Mouse (Mus musculus) megakaryocyte, embryonic 14.5 days (primary cell): Measurements from ENCODE around the gene A530084C06Rik. TPM values are rescaled to one million over a fixed set of nuclear protein-coding genes. Genes with fewer than 3 reads are reported as not detected.

Source experiments
- H3K27me3 ChIP-seq: replicated peaks from 2 replicates; pipeline ENCODE3; 2012; ENCODE audit warnings: inconsistent platforms
- H3K36me3 ChIP-seq: replicated peaks from 2 replicates; pipeline ENCODE3; 2012; ENCODE audit warnings: low read length, inconsistent platforms, mixed read lengths
- H3K4me1 ChIP-seq: 2 replicates; pipeline ENCODE4 v1.6.1; 2012; ENCODE audit warnings: inconsistent platforms
- H3K4me3 ChIP-seq: replicated peaks from 2 replicates; pipeline ENCODE3; 2012; ENCODE audit warnings: moderate library complexity, mild to moderate bottlenecking, inconsistent platforms
- H3K9me3 ChIP-seq: 2 replicates; pipeline ENCODE4 v1.6.1; 2012; ENCODE audit warnings: inconsistent platforms
- FLI1 ChIP-seq: IDR thresholded peaks from 2 replicates; pipeline ENCODE4 v1.6.1; 2012; ENCODE audit warnings: low read length, inconsistent platforms, mixed read lengths
- GATA1 ChIP-seq: IDR thresholded peaks from 3 replicates; pipeline ENCODE4 v1.6.1; 2012; ENCODE audit warnings: mixed read lengths, low read length, inconsistent platforms, borderline replicate concordance
- polyA plus RNA-seq: library from polyadenylated mRNA; stranded (reverse); fragments of >175 nt; gene quantifications from 2 replicates; pipeline ENCODE4 v1.2.3, GENCODE M21; 2012; ENCODE audit warnings: low replicate concordance; ENCODE audit not compliant: insufficient read depth

A530084C06Rik gene
- polyA plus RNA-seq, 1 experiment: 0.06 TPM

DNA sequence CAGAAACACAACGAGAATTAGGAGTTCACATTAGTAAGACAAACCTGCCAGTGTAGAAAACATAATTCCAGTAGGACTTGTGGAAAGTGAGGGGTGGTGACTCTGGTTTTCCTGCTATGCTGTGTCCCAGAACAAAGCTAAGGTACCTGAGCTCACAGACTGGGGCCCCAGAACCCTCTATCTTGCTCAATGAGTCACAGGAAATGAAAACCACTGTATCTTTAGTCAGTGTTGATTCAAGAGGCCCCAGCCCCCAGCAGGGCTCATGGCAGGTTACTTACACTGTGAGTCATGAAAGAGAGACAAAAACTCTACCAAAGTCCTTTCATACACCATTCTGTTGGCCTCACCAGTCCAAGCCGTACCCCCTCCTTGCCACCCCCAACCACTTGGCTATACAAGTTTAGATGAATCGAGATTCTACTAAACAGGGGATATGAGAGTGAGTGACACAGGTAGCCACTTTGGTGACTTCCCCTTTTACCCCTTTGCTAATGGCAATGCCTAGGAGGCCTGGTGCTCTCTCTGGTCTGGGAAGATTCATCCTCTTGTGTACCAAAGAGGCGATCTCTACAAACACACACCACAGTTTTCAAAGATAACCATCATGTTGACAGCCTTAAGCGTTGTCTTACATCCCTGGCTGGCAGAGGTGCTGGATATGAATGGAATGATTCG lies 8.6 kb upstream of the A530084C06Rik start:
- peaks cover 28% of the 10 kb centered on the region for H3K27me3 ChIP-seq
- no peak for TF ChIP-seq FLI1
- TF ChIP-seq GATA1: no peak
- no peaks in the 10 kb centered on the region for H3K36me3 ChIP-seq
- H3K4me1 ChIP-seq: no peaks in the 10 kb centered on the region
- H3K9me3 ChIP-seq: no peaks in the 10 kb centered on the region
- H3K4me3 ChIP-seq: no peak overlapping the region

GRCm38 (mm10) chr13:31567099-31567498 lies 8.0 kb upstream of the A530084C06Rik start:
- Histone ChIP-seq H3K4me3 (no peak overlapping the region), H3K9me3 (no peaks in the 10 kb centered on the region), H3K36me3 (no peaks in the 10 kb centered on the region), H3K27me3 (peaks cover 35% of the 10 kb centered on the region), H3K4me1 (no peaks in the 10 kb centered on the region)
- TF ChIP-seq GATA1: no peak
- no peak for TF ChIP-seq FLI1

DNA sequence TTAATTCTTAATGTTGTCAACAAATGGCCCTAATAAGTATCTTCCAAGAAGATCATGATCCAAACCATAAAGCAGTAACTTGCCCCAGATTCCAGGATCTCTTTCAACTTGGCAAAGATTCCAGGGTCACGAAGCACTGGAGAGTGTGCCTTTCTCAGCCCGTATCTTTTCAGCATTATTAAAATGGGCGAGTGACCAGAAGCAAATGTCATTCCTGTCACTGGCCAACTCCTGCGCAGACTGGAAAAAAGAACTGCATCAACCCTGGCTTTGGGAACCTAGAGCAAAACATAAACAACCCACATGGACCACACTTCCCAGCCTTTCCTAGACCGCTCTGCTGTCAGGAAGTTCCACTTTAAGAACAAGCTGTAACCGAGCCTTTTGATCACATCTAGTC lies 5.3 kb upstream of the A530084C06Rik start:
- no peak for TF ChIP-seq GATA1
- no peak for TF ChIP-seq FLI1
- H3K27me3 ChIP-seq: peaks cover 55% of the 10 kb centered on the region
- H3K4me1 ChIP-seq: peaks cover 6% of the 10 kb centered on the region
- no peaks in the 10 kb centered on the region for H3K36me3 ChIP-seq
- no peaks in the 10 kb centered on the region; the same call in 1 of the 2 replicates for H3K9me3 ChIP-seq
- no peak overlapping the region for H3K4me3 ChIP-seq

DNA sequence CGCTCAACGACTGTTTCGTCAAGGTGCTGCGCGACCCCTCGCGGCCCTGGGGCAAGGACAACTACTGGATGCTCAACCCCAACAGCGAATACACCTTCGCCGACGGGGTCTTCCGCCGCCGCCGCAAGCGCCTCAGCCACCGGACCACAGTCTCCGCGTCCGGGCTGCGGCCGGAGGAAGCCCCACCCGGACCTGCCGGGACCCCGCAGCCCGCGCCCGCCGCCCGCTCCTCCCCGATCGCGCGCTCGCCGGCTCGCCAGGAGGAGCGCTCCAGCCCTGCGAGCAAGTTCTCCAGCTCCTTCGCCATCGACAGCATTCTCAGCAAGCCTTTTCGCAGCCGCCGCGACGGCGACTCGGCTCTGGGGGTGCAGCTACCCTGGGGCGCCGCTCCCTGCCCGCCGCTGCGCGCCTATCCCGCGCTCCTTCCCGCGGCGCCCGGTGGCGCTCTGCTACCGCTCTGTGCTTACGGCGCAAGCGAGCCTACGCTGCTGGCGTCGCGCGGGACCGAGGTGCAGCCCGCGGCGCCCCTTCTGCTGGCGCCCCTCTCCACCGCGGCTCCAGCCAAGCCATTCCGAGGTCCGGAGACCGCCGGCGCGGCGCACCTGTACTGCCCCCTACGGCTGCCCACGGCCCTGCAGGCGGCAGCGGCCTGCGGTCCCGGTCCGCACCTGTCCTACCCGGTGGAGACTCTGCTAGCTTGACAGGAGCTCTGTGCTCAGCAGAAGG lies 449 bp upstream of the A530084C06Rik start:
- H3K4me3 ChIP-seq: peak overlapping the region; percentile 90
- H3K9me3 ChIP-seq: peaks cover 10% of the 10 kb centered on the region
- no peak for TF ChIP-seq FLI1
- no peak for TF ChIP-seq GATA1
- no peaks in the 10 kb centered on the region for H3K36me3 ChIP-seq
- peaks cover 88% of the 10 kb centered on the region for H3K27me3 ChIP-seq
- H3K4me1 ChIP-seq: peaks cover 33% of the 10 kb centered on the region

DNA sequence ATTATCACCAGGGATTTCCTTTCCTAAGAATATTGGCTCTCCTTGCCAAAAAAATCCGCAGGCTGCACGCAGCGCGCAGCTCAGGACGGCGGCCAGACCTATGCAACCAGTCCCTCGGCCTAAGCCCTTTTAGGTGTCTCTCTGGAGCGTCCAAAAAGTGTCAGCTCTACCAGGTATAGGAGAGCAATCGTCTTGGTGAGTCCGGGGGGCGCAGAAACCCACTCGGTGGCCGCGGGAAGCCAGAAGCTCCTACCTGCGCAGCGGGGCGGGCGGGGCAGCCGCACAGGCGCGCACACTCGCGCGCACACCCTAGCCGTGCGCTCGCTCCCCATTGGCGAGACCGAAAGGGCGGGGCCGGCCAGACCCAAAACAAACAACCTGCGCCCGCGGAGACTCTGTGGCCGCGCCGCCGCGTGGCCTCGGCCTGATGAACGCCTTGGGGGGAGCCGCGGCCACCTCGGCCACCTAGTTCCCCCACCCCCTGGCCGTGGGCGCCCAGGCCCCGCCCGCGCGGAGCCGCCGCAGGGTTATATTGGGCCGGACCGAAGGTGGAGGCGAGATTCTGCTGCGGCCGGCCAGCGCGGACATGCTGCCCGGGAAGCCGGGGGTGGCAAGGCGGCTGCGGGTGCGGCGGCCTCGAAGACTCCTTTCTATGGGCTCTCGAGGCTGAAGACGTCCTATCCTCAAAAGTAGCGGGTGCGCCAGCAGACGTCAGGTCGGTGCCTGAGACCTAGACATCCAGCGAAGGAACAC lies 1.2 kb downstream of the A530084C06Rik start:
- no peak for TF ChIP-seq FLI1
- Histone ChIP-seq H3K27me3 (peaks cover 85% of the 10 kb centered on the region), H3K9me3 (peaks cover 10% of the 10 kb centered on the region), H3K36me3 (no peaks in the 10 kb centered on the region), H3K4me1 (peaks cover 33% of the 10 kb centered on the region), H3K4me3 (peak overlapping the region; percentile 90)

- no peak for TF ChIP-seq GATA1
- no peak for TF ChIP-seq FLI1
- Histone ChIP-seq H3K27me3 (peaks cover 77% of the 10 kb centered on the region), H3K36me3 (no peaks in the 10 kb centered on the region), H3K9me3 (peaks cover 10% of the 10 kb centered on the region), H3K4me1 (peaks cover 33% of the 10 kb centered on the region), H3K4me3 (peak overlapping the region; percentile 90)
Observed at GRCm38 (mm10) chr13:31556964-31557767, 2.0 kb downstream of the A530084C06Rik start.

DNA sequence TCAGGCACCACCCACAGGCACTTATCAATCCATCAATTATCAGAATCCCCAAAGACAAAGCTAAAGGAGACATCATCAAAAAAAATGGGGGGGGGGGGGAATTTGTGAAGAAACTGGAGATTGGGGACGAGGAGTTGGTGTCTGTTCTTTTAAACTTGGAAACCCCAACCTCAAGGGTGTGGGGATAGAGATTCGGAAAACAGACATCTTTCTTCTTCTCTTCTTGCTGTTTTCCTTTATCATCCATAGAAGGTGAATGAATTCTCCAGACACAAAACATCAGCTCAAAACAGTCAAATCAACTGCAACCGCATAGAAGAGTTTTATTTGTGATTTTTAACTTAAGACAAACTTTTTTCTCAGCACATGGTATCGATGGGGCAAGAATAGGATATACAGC lies 3.3 kb downstream of the A530084C06Rik start, which contains the start of gene Foxq1:
Gene Foxq1, plus strand, starts transcription at position 301 of the 400 bp plus-strand sequence.
- peaks cover 64% of the 10 kb centered on the region for H3K27me3 ChIP-seq
- no peaks in the 10 kb centered on the region for H3K36me3 ChIP-seq
- TF ChIP-seq GATA1: no peak
- TF ChIP-seq FLI1: no peak
- peak within 1 kb of the TSS; percentile 90 for H3K4me3 ChIP-seq
- peaks cover 33% of the 10 kb centered on the region for H3K4me1 ChIP-seq
- peaks cover 15% of the 10 kb centered on the region for H3K9me3 ChIP-seq

DNA sequence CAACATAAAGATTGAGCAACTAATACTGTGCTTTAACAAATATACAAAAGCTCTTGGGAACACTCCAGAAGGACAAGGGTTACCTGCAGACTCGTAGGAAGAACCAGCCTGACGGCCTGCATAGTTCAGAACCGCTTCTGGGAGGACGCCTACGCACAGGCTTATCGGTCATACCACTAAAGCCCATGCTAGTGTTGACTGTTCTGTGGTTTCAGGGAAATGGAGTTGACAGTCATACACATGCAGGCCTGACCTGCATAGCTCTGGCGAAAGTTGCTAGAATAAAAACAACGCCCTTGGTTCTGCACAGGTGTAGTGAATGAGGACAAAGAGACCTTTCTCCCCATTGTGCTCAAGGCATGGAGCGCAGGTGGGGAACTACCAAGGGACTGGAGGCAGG lies 11.5 kb downstream of the A530084C06Rik start:
- Histone ChIP-seq H3K9me3 (peaks cover 9% of the 10 kb centered on the region; the same call in 1 of the 2 replicates), H3K4me1 (no peaks in the 10 kb centered on the region), H3K27me3 (no peaks in the 10 kb centered on the region), H3K4me3 (no peak overlapping the region), H3K36me3 (no peaks in the 10 kb centered on the region)
- no peak for TF ChIP-seq FLI1
- TF ChIP-seq GATA1: no peak

DNA sequence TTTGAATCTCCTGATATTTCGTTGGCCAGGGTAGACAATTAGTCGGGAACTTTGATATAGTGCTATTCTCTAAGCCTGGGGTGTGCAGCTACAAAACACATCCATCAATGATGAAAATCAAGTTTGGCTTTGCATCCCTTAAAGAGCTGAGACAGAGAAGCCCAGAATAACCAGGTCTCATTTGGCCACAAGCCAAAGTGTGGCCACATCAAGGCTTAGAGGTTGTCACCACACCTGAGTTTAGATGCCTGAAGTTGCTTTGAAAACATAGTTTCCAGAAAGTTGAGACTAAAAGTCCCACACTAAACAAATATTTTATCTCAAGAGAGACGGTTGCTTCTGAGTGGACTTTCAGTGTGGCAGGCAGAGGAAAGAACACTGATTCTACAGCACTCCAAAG lies 11.9 kb downstream of the A530084C06Rik start:
- no peaks in the 10 kb centered on the region for H3K27me3 ChIP-seq
- no peaks in the 10 kb centered on the region for H3K4me1 ChIP-seq
- H3K4me3 ChIP-seq: no peak overlapping the region
- peaks cover 9% of the 10 kb centered on the region; the same call in 1 of the 2 replicates for H3K9me3 ChIP-seq
- TF ChIP-seq FLI1 (no peak), GATA1 (no peak)
- H3K36me3 ChIP-seq: no peaks in the 10 kb centered on the region
